Mouse (Mus musculus): ENCODE data around the gene Cul3.

The Cul3 gene

DNA sequence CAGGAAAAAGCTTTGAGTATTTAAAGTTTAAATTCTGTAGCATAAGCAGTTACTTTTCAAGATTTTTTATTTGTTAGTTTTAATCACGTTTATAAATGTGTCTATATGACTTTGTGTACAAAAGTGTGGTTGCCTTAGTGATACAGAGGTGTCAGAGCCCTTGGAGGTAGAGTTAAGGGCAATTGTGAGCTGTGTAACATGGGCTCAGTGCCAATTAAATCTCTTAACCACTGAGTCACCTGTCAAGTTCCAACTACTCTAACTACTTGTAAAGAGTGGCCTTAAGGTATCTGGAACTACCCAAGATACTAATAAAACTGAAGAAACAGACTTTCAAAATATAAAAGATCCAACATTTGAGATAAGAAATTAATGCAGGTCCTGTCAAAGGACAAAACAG is 61.5 kb downstream of the Cul3 start:
- DNase-seq: no peak

DNA sequence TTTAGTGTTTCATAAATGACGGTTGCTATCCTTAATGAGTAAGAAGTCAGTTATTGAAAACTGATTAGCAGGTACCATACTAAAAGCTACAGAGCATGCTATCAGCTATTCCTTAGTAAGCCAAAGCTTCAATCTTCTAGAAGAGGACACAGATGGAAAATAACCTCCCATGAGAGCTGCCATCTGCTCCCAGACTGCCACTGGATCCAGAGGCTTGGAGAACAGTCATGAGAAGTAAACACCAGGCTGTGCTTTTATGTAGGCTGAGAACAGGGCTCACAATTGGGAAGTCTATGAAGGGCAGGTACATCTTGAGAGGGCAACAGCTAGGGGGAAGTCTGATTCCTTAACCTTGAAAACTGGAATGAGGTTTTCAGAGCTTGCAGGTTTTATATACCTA is 79.8 kb downstream of the Cul3 start:
- no peak for DNase-seq

DNA sequence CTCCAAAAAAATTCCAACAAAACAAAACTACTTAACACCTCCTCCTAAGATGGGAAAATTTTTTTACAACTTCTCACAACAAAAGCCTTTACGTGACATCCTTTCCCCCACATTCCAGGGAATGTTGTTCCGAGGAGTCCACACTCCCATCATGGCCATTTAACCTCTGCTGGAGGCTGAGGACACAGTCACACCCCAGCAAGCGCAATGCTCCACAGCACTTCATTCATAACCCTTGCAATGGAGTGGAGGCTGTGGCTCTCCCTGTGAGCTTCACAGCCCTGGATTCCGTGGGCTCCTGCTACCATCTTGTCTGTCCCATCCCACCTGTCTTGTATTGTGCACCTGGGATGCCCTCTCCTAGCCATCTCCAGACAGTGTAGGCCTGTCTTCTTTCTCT is 81.6 kb downstream of the Cul3 start:
- DNase-seq: no peak

DNA sequence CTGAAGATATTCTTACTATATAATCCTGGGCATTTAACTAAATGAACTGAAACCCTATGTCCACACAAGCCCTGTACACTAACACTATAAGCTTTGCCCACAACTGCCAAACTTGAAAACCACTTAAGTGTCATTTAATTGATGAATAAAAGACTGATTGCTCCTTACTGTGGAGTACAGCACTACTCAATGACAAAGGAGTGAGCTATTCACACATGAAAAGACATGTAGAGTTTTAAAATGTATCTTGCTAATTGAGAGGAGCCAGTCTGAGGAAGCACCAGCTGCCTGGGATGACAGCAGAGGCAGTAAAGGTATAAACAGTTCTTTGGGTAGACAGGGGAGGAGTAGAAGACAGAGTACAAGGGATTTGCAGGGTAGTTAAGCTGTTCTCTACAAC is 87.0 kb downstream of the Cul3 start:
- DNase-seq: no peak

DNA sequence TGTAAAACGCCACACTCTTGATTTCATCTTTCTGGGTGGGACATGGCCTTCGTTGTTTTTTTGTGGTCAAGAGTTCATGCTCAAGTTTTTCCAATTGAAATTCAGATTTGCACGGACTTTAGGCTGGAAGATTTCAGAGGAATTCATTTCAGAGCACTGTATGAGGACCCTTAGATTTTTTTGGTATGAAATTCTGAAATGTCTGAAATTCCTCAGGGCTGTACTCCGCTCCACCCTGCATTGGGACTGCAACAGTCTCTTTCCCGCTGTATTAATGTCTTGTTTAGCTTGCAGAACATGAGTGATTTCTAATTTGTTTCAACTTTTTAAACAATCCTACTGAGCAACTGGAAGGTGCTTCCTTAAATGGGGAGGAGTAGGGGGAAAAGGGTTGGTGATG is 90.0 kb downstream of the Cul3 start:
- DNase-seq: no peak

DNA sequence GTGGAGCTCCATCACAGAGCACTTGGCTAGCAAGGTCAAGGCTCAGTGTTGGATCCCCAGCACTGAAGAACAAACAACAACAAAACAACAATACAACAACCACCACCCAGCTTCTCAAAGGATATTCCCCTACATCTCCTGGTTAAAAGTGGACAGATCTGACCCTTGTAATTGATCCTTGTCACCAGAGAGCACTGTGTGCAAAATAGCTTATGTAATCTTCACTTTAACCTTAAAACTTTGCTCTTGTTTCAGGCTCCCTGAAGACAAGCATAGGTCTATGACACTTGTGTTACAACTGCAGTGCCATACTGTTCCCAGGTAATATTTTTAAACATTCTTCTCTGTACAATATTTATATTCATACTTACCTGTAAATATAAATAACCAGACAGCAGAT is 93.1 kb downstream of the Cul3 start:
- DNase-seq: no peak

DNA sequence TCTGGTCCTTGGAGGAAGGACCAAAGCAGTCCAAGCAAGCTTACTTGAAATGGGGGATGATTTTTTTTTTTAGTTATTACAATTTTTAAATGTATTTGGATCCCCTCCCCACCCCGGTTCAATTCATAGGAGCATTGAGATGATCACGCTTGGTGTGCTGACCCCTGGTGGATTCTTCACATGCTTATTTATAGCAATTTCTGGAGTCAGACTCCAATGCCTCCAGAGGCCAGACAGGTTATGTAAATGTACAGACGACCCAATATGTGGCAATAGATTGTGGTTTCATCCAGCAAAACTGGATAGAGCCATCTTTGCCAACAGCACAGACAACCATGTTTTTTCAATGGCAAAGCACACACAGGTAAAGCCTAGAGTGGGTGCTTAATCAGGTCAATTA is 96.2 kb downstream of the Cul3 start:
- DNase-seq: no peak

DNA sequence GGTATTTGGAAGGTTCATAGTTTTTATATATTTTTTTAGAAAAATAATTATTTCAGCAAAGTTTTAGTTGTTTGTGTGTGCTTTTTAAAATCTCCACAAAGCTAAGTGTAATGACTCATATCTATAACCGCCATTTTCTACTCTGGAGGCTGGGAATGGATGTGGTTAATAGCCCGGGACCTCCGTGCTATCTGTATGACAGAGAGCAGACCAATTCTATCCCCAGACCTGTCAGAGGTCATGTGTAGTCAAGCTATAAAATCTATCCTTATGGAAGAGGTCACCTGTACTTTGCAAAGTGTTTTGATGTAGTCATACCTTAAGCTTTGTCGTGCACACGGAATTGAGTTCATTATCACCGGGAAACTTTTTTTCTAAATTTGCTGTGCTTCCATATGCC is 98.7 kb downstream of the Cul3 start:
- no peak for DNase-seq

DNA sequence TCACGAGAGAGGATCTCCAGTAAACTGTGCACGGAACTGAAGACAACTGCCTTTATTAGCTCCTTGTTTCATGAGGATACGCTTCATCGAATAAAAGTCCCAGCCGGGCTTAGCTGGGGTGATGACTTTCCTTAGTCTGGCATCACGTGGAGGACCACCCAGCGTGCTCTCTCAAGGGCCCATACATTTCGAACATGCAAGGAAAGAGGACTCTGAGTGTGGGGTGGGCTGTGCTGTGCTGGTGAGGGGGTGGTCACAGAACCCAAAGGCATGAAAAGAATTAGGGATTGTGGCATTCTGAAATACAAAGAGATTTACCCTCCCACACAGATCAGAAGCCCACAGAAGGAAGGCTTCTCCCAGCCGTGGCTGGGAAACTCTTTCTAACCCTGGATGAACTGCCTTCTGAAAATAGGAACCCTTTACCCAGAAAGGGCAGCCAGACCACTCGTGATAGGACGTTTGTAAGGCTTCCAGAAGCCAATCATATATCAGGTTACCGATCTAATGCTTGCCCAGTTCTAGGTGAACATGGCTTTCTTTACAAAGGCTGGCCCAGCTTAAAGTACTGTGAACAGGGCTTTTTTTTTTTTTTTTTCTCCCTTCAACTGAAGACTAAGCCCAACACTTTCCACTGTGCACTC is 100.1 kb downstream of the Cul3 start:
- no peak for DNase-seq

DNA sequence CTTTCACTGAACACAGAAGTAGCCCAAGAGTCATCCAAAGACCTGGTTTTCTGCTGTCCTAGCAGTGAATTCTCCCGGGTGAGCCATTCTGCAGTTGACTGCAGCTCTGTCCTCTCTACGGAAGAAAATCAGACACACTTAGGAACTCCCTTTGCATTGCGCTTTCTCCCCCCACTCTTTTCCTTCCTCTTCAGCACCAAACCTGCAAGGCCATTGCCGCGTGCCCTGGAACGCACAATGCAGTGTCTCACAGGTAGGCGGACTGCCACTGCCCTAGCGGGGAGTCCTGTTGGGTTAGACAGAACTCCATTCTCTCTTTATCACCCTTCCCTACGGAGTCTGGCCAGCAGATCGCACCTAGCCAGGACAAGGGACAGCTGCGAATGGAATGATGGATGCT is 100.8 kb downstream of the Cul3 start:
- no peak for DNase-seq

DNA sequence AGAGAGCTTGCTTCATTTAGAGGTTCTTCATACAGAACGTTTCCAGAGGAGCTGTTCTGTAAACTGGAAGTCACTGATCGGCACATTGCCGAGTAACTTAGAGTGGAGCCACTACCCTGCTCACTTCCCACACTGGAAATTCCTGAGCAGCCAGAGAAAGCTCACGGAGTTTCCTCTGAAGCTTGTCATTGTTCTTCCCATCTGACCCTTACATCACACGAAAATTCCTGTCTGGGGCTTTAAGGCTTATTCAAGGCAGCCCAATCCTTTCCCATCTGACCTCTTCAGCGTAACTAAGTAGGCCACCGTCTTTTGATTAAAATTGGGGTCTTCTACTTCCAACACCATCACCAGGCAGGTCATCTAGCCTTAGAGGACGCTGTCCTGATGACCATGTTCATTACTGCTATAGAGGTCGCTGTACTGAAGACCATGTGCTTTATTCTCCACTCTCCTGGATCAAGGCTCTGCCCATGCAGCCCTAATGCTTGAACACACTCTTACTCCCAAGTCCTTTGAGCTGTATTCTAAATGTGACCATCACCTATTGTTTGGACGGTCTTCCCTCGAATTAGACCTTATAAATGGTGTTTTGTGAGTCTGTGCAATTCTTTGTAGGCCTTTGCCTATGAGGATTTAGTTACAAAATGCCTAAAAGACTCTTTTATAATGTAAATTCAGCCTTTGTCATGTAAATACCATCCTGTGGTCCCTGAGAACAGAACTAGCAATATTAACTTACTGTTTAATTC is 103.2 kb downstream of the Cul3 start:
- DNase-seq: no peak

DNA sequence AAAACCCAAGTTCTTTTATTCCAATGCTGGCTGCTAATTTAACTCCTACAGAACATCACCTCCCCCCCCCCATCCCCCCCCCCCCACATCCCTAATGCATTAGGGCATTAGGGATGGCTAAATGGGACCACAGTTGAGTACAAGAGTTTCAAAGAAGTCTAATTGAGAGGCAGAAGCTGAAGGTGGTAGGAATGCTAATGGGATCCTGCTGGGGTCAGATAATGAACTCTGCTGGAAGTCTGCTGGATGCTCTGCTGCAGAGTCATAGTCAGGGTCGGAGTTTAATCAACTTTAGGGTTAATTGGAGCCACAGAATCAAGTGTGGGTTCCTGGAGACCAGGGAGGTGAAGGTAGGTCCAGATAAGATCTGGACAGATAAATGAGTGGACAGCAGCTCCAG is 104.2 kb downstream of the Cul3 start:
- no peak for DNase-seq

DNA sequence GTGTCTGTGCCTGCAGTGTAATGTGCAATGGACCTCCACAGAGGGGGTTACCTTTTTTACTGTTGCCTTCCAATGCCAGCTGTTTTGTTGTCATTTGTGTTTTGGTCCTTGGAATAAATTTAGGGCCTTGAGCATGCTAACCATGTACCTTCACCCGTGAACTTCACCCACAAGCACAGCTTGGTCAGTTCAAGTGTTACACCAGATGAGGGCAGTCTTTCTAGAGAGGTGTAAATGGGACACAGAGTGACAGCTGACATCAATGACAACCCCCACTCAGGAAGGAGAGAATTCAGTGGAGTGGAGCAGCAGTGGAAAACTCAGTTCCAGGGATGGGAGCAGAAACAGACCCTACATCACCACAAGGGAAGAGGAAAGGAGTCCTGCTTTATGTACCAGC is 109.7 kb downstream of the Cul3 start:
- no peak for DNase-seq

DNA sequence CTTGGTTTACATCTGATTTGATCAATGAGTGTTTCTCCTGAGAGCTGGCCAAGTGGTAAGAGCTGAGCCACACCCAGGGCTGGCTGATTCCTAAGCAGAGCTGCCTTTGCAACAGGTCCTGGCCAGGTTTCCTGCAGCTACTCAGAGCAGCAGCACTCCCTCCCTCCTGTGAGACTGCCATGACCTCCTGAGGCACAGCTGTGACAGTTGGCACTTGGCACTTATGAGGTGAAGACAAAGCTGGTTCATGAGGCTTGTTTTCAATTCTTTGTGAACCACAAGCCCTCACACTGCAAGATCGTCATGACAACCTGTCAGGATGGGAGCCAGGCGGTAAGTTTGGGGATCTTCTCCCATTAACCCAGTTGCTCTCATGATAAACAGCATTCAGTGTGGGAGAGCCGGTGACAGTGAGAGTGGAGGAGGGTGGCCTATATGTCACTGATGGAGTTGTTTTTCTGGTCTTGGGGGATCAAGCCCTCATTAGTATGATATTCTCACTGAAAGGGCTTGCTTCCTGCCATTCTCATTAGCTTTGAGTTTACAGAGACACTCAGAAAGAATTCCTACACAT is 115.4 kb downstream of the Cul3 start:
- peak; percentile 13 to 21 for DNase-seq

DNA sequence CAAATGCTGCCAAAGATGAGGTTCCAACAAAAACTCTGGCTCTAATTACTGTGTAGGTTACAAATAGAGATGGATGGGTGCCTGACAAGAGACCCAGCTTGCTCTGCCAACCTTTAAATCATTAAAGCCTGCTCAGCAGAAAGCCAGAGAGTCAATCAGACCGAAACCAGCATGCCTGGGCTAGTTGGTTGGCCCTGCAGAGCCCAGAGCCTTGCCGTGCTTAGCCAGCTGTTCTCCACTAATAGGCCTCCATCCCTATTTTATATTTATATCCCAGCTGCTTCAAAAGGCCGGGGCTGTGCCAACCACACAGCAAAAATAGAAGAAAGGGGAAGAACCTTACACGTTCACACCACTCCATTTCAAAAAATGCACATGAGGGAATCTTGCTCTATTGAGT is 119.1 kb downstream of the Cul3 start:
- DNase-seq: no peak

DNA sequence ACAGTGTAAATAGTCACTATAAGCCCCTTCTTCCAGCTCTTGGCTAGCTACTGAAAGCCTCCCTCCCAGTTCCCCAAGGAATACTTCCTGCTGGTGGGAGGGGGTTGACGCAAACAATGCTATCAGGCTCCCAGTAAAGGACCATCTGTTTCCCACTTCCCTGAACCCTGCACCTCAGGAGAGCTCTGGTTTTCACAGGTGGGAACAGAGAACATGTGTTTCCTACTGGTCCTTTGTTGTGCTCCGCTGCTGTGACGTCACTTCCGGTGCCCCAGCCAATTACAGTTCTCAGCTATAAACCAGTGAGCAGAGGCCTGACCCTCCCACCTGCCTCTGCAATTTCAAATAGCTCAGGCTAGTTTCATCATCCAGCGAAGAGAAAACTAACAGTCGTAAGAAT is 122.0 kb downstream of the Cul3 start, which contains the start of gene Fam124b:
Fam124b (minus strand) TSS at position 206 of the 400 bp plus-strand sequence.
- peak; percentile 26 to 28 for DNase-seq
